Mouse (Mus musculus): ENCODE results near the gene Afap1l2.

- TF ChIP-seq CTCF (conservative IDR thresholded peaks at IDR 0.05 in 1 of 2, IDR thresholded peaks at IDR 0.05 in 1 of 2; ENCODE audit: low read depth in 2 of 2, low read length in 2 of 2) (no peak), MXI1 (IDR thresholded peaks at IDR 0.05; ENCODE audit: low read depth, low read length) (no peak), NELFE (IDR thresholded peaks at IDR 0.05; ENCODE audit: low read depth, low read length) (no peak), GABPA (IDR thresholded peaks at IDR 0.05; ENCODE audit: insufficient replicate concordance, low read depth, low read length) (no peak), ELF1 (IDR thresholded peaks at IDR 0.05; ENCODE audit: low read depth, low read length) (no peak), MYC (IDR thresholded peaks at IDR 0.05; ENCODE audit: low read depth, low read length) (no peak), BHLHE40 (IDR thresholded peaks at IDR 0.05; ENCODE audit: low read depth, low read length) (no peak), ZKSCAN1 (IDR thresholded peaks at IDR 0.05; ENCODE audit: borderline replicate concordance, low read depth, low read length) (no peak), CHD2 (IDR thresholded peaks at IDR 0.05; ENCODE audit: low read length) (no peak), POLR2A (IDR thresholded peaks at IDR 0.05; ENCODE audit: low read depth, low read length) (no peak), USF1 (IDR thresholded peaks at IDR 0.05; ENCODE audit: low read depth, low read length) (no peak)
Measured at GRCm38 (mm10) chr19:57036860-57037259, 28.8 kb upstream of the Afap1l2 start.
